Mouse (Mus musculus): ENCODE results near the gene Efcc1.

DNA sequence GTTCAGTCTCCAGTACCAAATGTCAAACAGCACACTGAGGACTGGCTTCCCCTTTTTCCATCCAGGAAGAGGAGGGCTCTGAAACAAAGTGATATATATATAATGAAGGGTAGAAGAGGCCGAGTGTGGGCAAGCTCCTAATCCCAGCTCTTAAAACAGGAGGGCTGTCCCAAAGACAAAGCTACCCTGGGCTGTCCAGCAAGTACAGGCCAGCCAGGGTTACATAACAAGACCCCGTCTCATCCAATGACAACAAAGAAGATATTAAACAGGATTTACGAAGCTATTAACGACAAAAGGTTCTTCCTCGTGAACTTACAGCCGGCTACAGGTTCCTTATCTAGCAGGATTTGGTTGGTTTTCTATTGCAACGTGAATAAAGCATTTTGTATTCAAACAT lies 74.2 kb downstream of the Efcc1 start:
- TF ChIP-seq CTCF (IDR thresholded peaks at IDR 0.05; ENCODE audit: control insufficient read depth, insufficient read depth, low read length), result no peak
- TF ChIP-seq POLR2A (IDR thresholded peaks at IDR 0.05; ENCODE audit: borderline replicate concordance, control insufficient read depth, low read depth, low read length), result no peak

Measured in bone marrow, adult 2 months (tissue).